Mouse (Mus musculus) midbrain, postnatal 0 days (tissue): ENCODE data around the gene C1qtnf1. TPM values are rescaled to one million over a fixed set of nuclear protein-coding genes. Genes with fewer than 3 reads are reported as not detected.

Experiments used
- ATAC-seq: fragments of 200-750 bp; cut with Nextera tagmentation; 2 replicates; pipeline ENCODE4 v1.8.0; 2017; ENCODE audit warnings: moderate number of reproducible peaks, mild to moderate bottlenecking, moderate TSS enrichment, moderate library complexity; ENCODE audit not compliant: low FRiP score
- DNase-seq: peaks from one replicate; pipeline ENCODE4 v3.0.0-alpha.2; 2015; ENCODE audit warnings: low spot score
- H3K27ac ChIP-seq: fragments of 300-500 bp; sonication (generic); 2 replicates; pipeline ENCODE4 v1.5.1; 2014; ENCODE audit warnings: low read depth, mild to moderate bottlenecking, low read length, mixed read lengths
- H3K27me3 ChIP-seq: fragments of 300-500 bp; sonication (generic); 2 replicates; pipeline ENCODE4 v1.6.1; 2014; ENCODE audit warnings: low read length, control low read depth, mixed read lengths; ENCODE audit not compliant: insufficient read depth
- H3K36me3 ChIP-seq: fragments of 300-500 bp; sonication (generic); 2 replicates; pipeline ENCODE4 v1.6.1; 2014; ENCODE audit warnings: low read length, control low read depth, mixed read lengths; ENCODE audit not compliant: insufficient read depth
- H3K4me1 ChIP-seq: fragments of 300-500 bp; sonication (generic); 2 replicates; pipeline ENCODE4 v1.6.1; 2014; ENCODE audit warnings: mild to moderate bottlenecking, control low read depth, antibody characterized with exemption, low read length, mixed read lengths; ENCODE audit not compliant: insufficient read depth
- H3K4me2 ChIP-seq: fragments of 300-500 bp; sonication (generic); 2 replicates; pipeline ENCODE4 v1.6.1; 2014; ENCODE audit warnings: low read depth, mild to moderate bottlenecking, low read length, mixed read lengths; ENCODE audit not compliant: poor library complexity, severe bottlenecking
- H3K4me3 ChIP-seq: fragments of 300-500 bp; sonication (generic); 2 replicates; pipeline ENCODE4 v1.5.1; 2014; ENCODE audit warnings: low read depth, mild to moderate bottlenecking, low read length, moderate library complexity
- H3K9ac ChIP-seq: fragments of 300-500 bp; sonication (generic); replicated peaks from 2 replicates; pipeline ENCODE4 v1.6.1; 2014; ENCODE audit warnings: mild to moderate bottlenecking, low read length, moderate library complexity, mixed read lengths; ENCODE audit not compliant: poor library complexity, severe bottlenecking
- H3K9me3 ChIP-seq: fragments of 300-500 bp; sonication (generic); 2 replicates; pipeline ENCODE4 v1.6.1; 2016; ENCODE audit warnings: low read length, control low read depth
- CTCF ChIP-seq: IDR thresholded peaks from 2 replicates; pipeline ENCODE4 v1.5.1; 2016; ENCODE audit warnings: antibody characterized with exemption, mild to moderate bottlenecking
- WGBS: fragments of 180-500 bp; shearing (Covaris S2); extraction: QIAGEN DNeasy Blood & Tissue Kit; methylation state at CpG from one replicate; pipeline ENCODE4 v1.1.7; 2014; 5-methylcytosine and 5-hydroxymethylcytosine counted together
- polyA plus RNA-seq: library from polyadenylated mRNA; unstranded; fragments of >200 nt; fragmentation: Nextera tagmentation; extraction: Ambion mirVana; gene quantifications from 2 replicates; pipeline ENCODE4 v1.2.1, GENCODE M21; 2015
- total RNA-seq: library from RNA; depleted of rRNA; stranded (reverse); fragments of >200 nt; gene quantifications from 2 replicates; pipeline ENCODE4 v1.2.3, GENCODE M21; 2014

The C1qtnf1 gene
- total and polyA plus RNA-seq, 2 experiments from 2014 or later: 5.2 to 8.7 TPM

- Histone ChIP-seq H3K9me3 (no peaks in the 10 kb centered on the region), H3K36me3 (no peaks in the 10 kb centered on the region), H3K4me2 (no peak overlapping the region), H3K27ac (no peak overlapping the region), H3K4me3 (no peak overlapping the region), H3K27me3 (0 out of 2 replicates have a peak, but pooled peaks cover 5% of the 10 kb centered on the region), H3K4me1 (no peaks in the 10 kb centered on the region; the same call in 1 of the 2 replicates), H3K9ac (no peak overlapping the region)
- 36% methylated on average over 11 of the region's 11 CpGs for WGBS
- no peak for ATAC-seq
- peak; percentile 71 for DNase-seq
- TF ChIP-seq CTCF: peak; percentile 86
These were observed 15.4 kb downstream of the C1qtnf1 start for GRCm38 (mm10) chr11:118443201-118443970.

GRCm38 (mm10) chr11:118445843-118446242, 17.8 kb downstream of the C1qtnf1 start:
- DNase-seq (peak; percentile 85), ATAC-seq (peak; percentile 48)
- Histone ChIP-seq H3K9me3 (no peaks in the 10 kb centered on the region), H3K9ac (no peak overlapping the region), H3K36me3 (no peaks in the 10 kb centered on the region), H3K27ac (no peak overlapping the region), H3K4me1 (no peaks in the 10 kb centered on the region), H3K4me3 (no peak overlapping the region), H3K4me2 (no peak overlapping the region), H3K27me3 (0 out of 2 replicates have a peak, but pooled peaks cover 5% of the 10 kb centered on the region)
- WGBS: 14% methylated on average over 3 of the region's 3 CpGs
- TF ChIP-seq CTCF: peak; percentile 99

GRCm38 (mm10) chr11:118447346-118447745, 19.3 kb downstream of the C1qtnf1 start:
- ATAC-seq: no peak
- TF ChIP-seq CTCF: no peak
- 79% methylated on average over 4 of the region's 4 CpGs for WGBS

GRCm38 (mm10) chr11:118448385-118448784, 20.4 kb downstream of the C1qtnf1 start:
- Histone ChIP-seq H3K4me1 (no peaks in the 10 kb centered on the region), H3K27ac (no peak overlapping the region), H3K36me3 (no peaks in the 10 kb centered on the region), H3K9ac (no peak overlapping the region), H3K27me3 (0 out of 2 replicates have a peak, but pooled peaks cover 5% of the 10 kb centered on the region), H3K4me2 (no peak overlapping the region), H3K4me3 (no peak overlapping the region), H3K9me3 (no peaks in the 10 kb centered on the region)
- ATAC-seq (no peak), DNase-seq (no peak)
- no peak for TF ChIP-seq CTCF
- WGBS: 81% methylated on average over 8 of the region's 8 CpGs

More at GRCm38 (mm10) chr11:118447346-118447745, 19.3 kb downstream of the C1qtnf1 start:
- Histone ChIP-seq H3K4me3 (no peak overlapping the region), H3K4me2 (no peak overlapping the region), H3K4me1 (no peaks in the 10 kb centered on the region), H3K9me3 (no peaks in the 10 kb centered on the region), H3K27me3 (0 out of 2 replicates have a peak, but pooled peaks cover 5% of the 10 kb centered on the region), H3K9ac (no peak overlapping the region), H3K27ac (no peak overlapping the region), H3K36me3 (no peaks in the 10 kb centered on the region)
- DNase-seq: no peak

- Histone ChIP-seq H3K27ac (no peak overlapping the region), H3K4me1 (no peaks in the 10 kb centered on the region), H3K27me3 (no peaks in the 10 kb centered on the region), H3K9ac (no peak overlapping the region), H3K4me3 (no peak overlapping the region), H3K4me2 (no peak overlapping the region), H3K9me3 (no peaks in the 10 kb centered on the region), H3K36me3 (no peaks in the 10 kb centered on the region)
- ATAC-seq (no peak), DNase-seq (no peak)
- no peak for TF ChIP-seq CTCF
- WGBS: 74% methylated on average over 6 of the region's 6 CpGs
These were observed 23.2 kb downstream of the C1qtnf1 start for GRCm38 (mm10) chr11:118451211-118451610.

GRCm38 (mm10) chr11:118452955-118453354, 25.0 kb downstream of the C1qtnf1 start:
- no peak overlapping the region for H3K27ac ChIP-seq
- 58% methylated on average over 2 of the region's 2 CpGs for WGBS
- no peaks in the 10 kb centered on the region for H3K4me1 ChIP-seq
- H3K4me2 ChIP-seq: no peak overlapping the region
- no peak overlapping the region for H3K4me3 ChIP-seq
- no peak for ATAC-seq
- no peaks in the 10 kb centered on the region for H3K9me3 ChIP-seq
- no peak overlapping the region for H3K9ac ChIP-seq
- H3K27me3 ChIP-seq: no peaks in the 10 kb centered on the region
- no peaks in the 10 kb centered on the region for H3K36me3 ChIP-seq
- DNase-seq: no peak
- TF ChIP-seq CTCF: no peak
